Mouse (Mus musculus): ENCODE results near the gene Fbxo2.

GRCm38 (mm10) chr4:148204873-148205232, 44.4 kb downstream of the Fbxo2 start:
- TF ChIP-seq CHD1 (IDR thresholded peaks at IDR 0.05; ENCODE audit: low read depth, low read length): no peak
- TF ChIP-seq HCFC1 (IDR thresholded peaks at IDR 0.05; ENCODE audit: low read depth, low read length): no peak
- TF ChIP-seq JUND (conservative IDR thresholded peaks at IDR 0.05; ENCODE audit: low read depth, low read length): no peak
- no peak for TF ChIP-seq POLR2A (IDR thresholded peaks at IDR 0.05; ENCODE audit: low read depth, low read length)
